Mouse (Mus musculus) megakaryocyte, embryonic 14.5 days (primary cell): ENCODE measurements around the gene Mcur1. TPM values are rescaled to one million over a fixed set of nuclear protein-coding genes. Genes with fewer than 3 reads are reported as not detected.

Experiments
- H3K27me3 ChIP-seq: replicated peaks from 2 replicates; pipeline ENCODE3; 2012; ENCODE audit warnings: inconsistent platforms
- H3K36me3 ChIP-seq: replicated peaks from 2 replicates; pipeline ENCODE3; 2012; ENCODE audit warnings: low read length, inconsistent platforms, mixed read lengths
- H3K4me1 ChIP-seq: 2 replicates; pipeline ENCODE4 v1.6.1; 2012; ENCODE audit warnings: inconsistent platforms
- H3K4me3 ChIP-seq: replicated peaks from 2 replicates; pipeline ENCODE3; 2012; ENCODE audit warnings: moderate library complexity, mild to moderate bottlenecking, inconsistent platforms
- H3K9me3 ChIP-seq: 2 replicates; pipeline ENCODE4 v1.6.1; 2012; ENCODE audit warnings: inconsistent platforms
- FLI1 ChIP-seq: IDR thresholded peaks from 2 replicates; pipeline ENCODE4 v1.6.1; 2012; ENCODE audit warnings: low read length, inconsistent platforms, mixed read lengths
- GATA1 ChIP-seq: IDR thresholded peaks from 3 replicates; pipeline ENCODE4 v1.6.1; 2012; ENCODE audit warnings: mixed read lengths, low read length, inconsistent platforms, borderline replicate concordance
- polyA plus RNA-seq: library from polyadenylated mRNA; stranded (reverse); fragments of >175 nt; gene quantifications from 2 replicates; pipeline ENCODE4 v1.2.3, GENCODE M21; 2012; ENCODE audit warnings: low replicate concordance; ENCODE audit not compliant: insufficient read depth

Gene Mcur1
- polyA plus RNA-seq, 1 experiment = 7.8 TPM

- Histone ChIP-seq H3K9me3 (peaks cover 14% of the 10 kb centered on the region), H3K4me3 (no peak overlapping the region), H3K36me3 (peaks cover 5% of the 10 kb centered on the region), H3K4me1 (peaks cover 67% of the 10 kb centered on the region), H3K27me3 (peaks cover 12% of the 10 kb centered on the region)
- TF ChIP-seq GATA1 (no peak), FLI1 (no peak)
Measured at GRCm38 (mm10) chr13:43516931-43517330, 43.1 kb downstream of the Mcur1 start.

- peaks cover 14% of the 10 kb centered on the region for H3K9me3 ChIP-seq
- peaks cover 5% of the 10 kb centered on the region for H3K36me3 ChIP-seq
- TF ChIP-seq FLI1 (no peak), GATA1 (no peak)
- peaks cover 66% of the 10 kb centered on the region for H3K4me1 ChIP-seq
- H3K4me3 ChIP-seq = no peak overlapping the region
- H3K27me3 ChIP-seq = peaks cover 10% of the 10 kb centered on the region
Measured at GRCm38 (mm10) chr13:43516119-43516518, 43.9 kb downstream of the Mcur1 start.

GRCm38 (mm10) chr13:43514950-43515358, 45.0 kb downstream of the Mcur1 start:
- Histone ChIP-seq H3K36me3 (peaks cover 5% of the 10 kb centered on the region), H3K4me1 (peaks cover 66% of the 10 kb centered on the region), H3K27me3 (peaks cover 6% of the 10 kb centered on the region), H3K9me3 (peaks cover 14% of the 10 kb centered on the region), H3K4me3 (no peak overlapping the region)
- TF ChIP-seq GATA1 (no peak), FLI1 (no peak)

- H3K27me3 ChIP-seq = peaks cover 2% of the 10 kb centered on the region
- peaks cover 5% of the 10 kb centered on the region for H3K36me3 ChIP-seq
- peak overlapping the region; percentile 75 for H3K4me3 ChIP-seq
- peaks cover 74% of the 10 kb centered on the region for H3K4me1 ChIP-seq
- TF ChIP-seq GATA1 = no peak
- TF ChIP-seq FLI1 = no peak
- H3K9me3 ChIP-seq = peaks cover 14% of the 10 kb centered on the region
Measured at GRCm38 (mm10) chr13:43512736-43513135, 47.3 kb downstream of the Mcur1 start.

- no peaks in the 10 kb centered on the region for H3K27me3 ChIP-seq
- TF ChIP-seq FLI1 = no peak
- TF ChIP-seq GATA1 = no peak
- H3K36me3 ChIP-seq = peaks cover 2% of the 10 kb centered on the region
- peaks cover 4% of the 10 kb centered on the region; the same call in 1 of the 2 replicates for H3K9me3 ChIP-seq
- peaks cover 31% of the 10 kb centered on the region for H3K4me1 ChIP-seq
- no peak overlapping the region for H3K4me3 ChIP-seq
Measured at GRCm38 (mm10) chr13:43505798-43506197, 54.2 kb downstream of the Mcur1 start.

GRCm38 (mm10) chr13:43503395-43503850, 56.6 kb downstream of the Mcur1 start:
- Histone ChIP-seq H3K27me3 (no peaks in the 10 kb centered on the region), H3K9me3 (peaks cover 7% of the 10 kb centered on the region; the same call in 1 of the 2 replicates), H3K36me3 (peaks cover 2% of the 10 kb centered on the region), H3K4me3 (peak overlapping the region; percentile 81), H3K4me1 (peaks cover 23% of the 10 kb centered on the region)
- TF ChIP-seq GATA1 (no peak), FLI1 (no peak)

- peaks cover 12% of the 10 kb centered on the region; the same call in 1 of the 2 replicates for H3K9me3 ChIP-seq
- TF ChIP-seq GATA1 = no peak
- TF ChIP-seq FLI1 = no peak
- H3K36me3 ChIP-seq = peaks cover 2% of the 10 kb centered on the region
- peaks cover 27% of the 10 kb centered on the region for H3K4me1 ChIP-seq
- no peaks in the 10 kb centered on the region for H3K27me3 ChIP-seq
- H3K4me3 ChIP-seq = no peak overlapping the region
Measured at GRCm38 (mm10) chr13:43501601-43502000, 58.4 kb downstream of the Mcur1 start.

GRCm38 (mm10) chr13:43500483-43500850, 59.5 kb downstream of the Mcur1 start:
- TF ChIP-seq FLI1 (no peak), GATA1 (no peak)
- Histone ChIP-seq H3K4me3 (no peak overlapping the region), H3K9me3 (peaks cover 12% of the 10 kb centered on the region; the same call in 1 of the 2 replicates), H3K27me3 (no peaks in the 10 kb centered on the region), H3K4me1 (peaks cover 29% of the 10 kb centered on the region), H3K36me3 (peaks cover 2% of the 10 kb centered on the region)

GRCm38 (mm10) chr13:43499731-43500482, 60.1 kb downstream of the Mcur1 start:
- H3K4me1 ChIP-seq = peaks cover 29% of the 10 kb centered on the region
- no peak overlapping the region for H3K4me3 ChIP-seq
- H3K36me3 ChIP-seq = peaks cover 2% of the 10 kb centered on the region
- H3K9me3 ChIP-seq = peaks cover 12% of the 10 kb centered on the region; the same call in 1 of the 2 replicates
- no peak for TF ChIP-seq GATA1
- H3K27me3 ChIP-seq = no peaks in the 10 kb centered on the region

- Histone ChIP-seq H3K4me1 (peaks cover 28% of the 10 kb centered on the region), H3K9me3 (peaks cover 12% of the 10 kb centered on the region; the same call in 1 of the 2 replicates), H3K36me3 (peaks cover 2% of the 10 kb centered on the region), H3K27me3 (no peaks in the 10 kb centered on the region), H3K4me3 (peak overlapping the region; percentile 24)
- TF ChIP-seq GATA1 (no peak), FLI1 (no peak)
Measured at GRCm38 (mm10) chr13:43498849-43499248, 61.1 kb downstream of the Mcur1 start.
